Mouse (Mus musculus): ENCODE results near the gene Stx1b. TPM values are rescaled to one million over a fixed set of nuclear protein-coding genes. Genes with fewer than 3 reads are reported as not detected.
"Not testable (repeated sequence)": the region's sequence is repeated elsewhere in the genome, so short reads cannot be mapped to it uniquely, and the experiment has no call there.

Stx1b gene
- polyA plus RNA-seq, 1 experiment from 2014 or later, result 1.7 TPM

DNA sequence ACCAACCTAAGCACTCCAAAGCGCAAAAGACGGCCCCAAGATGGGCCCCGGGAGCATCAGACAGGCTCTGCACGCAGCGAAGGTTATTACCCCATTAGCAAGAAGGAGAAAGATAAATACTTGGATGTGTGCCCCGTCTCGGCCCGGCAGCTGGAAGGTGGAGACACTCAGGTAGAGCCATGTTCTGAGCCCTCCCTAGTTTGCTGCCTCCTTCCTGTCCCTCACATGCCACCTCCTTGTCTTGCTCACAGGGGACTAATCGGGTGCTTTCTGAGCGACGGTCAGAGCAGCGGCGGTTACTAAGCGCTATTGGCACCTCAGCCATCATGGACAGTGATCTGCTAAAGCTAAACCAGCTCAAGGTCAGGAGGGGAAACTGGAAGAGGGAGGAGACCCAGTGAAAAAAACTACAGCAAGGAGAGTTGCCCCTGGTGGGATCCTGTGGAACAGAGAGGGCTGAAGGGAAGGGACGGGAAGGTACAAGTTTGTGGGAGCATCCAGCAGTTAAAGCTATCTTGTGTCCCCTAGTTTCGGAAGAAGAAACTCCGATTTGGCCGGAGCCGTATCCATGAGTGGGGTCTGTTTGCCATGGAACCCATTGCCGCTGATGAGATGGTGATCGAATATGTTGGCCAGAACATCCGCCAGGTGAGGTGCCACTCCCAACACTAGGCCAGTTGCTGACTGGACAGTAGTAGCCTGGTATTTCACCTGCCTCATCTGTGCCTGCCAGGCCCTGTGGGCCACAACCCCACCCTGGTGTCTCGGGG, 27.1 kb downstream of the Stx1b start:
- 88% methylated on average over 23 of the region's 23 CpGs for WGBS

GRCm38 (mm10) chr7:127785308-127785707, 39.0 kb downstream of the Stx1b start, which contains the start of gene Gm49388:
Gm49388 (plus strand) TSS chr7:127785608.
- Histone ChIP-seq H3K36me3 (ENCODE audit: control insufficient read depth, insufficient read depth, low read length) (peaks cover 31% of the 10 kb centered on the region), H3K4me2 (ENCODE audit: low read depth, low read length) (no peak within 1 kb of the TSS), H3K27me3 (replicated peaks; ENCODE audit: control insufficient read depth, insufficient read depth, low read length) (no peaks in the 10 kb centered on the region), H3K4me1 (ENCODE audit: control insufficient read depth, insufficient read depth, low read length) (no peaks in the 10 kb centered on the region), H3K9ac (ENCODE audit: low read depth, low read length) (no peak within 1 kb of the TSS), H3K27ac (ENCODE audit: low read length) (no peak within 1 kb of the TSS), H3K9me3 (ENCODE audit: control insufficient read depth, low read length) (no peaks in the 10 kb centered on the region), H3K4me3 (ENCODE audit: low read length) (no peak within 1 kb of the TSS)
- ATAC-seq, result no peak
- WGBS, result 92% methylated on average over 7 of the region's 7 CpGs

More for the DNA sequence above, 27.1 kb downstream of the Stx1b start:
- H3K4me1 ChIP-seq (ENCODE audit: control insufficient read depth, insufficient read depth, low read length), result no peaks in the 10 kb centered on the region
- no peak for ATAC-seq
- no peaks in the 10 kb centered on the region for H3K27me3 ChIP-seq (replicated peaks; ENCODE audit: control insufficient read depth, insufficient read depth, low read length)
- H3K9me3 ChIP-seq (ENCODE audit: control insufficient read depth, low read length), result no peaks in the 10 kb centered on the region
- no peak overlapping the region for H3K27ac ChIP-seq (ENCODE audit: low read length)
- H3K4me3 ChIP-seq (ENCODE audit: low read length), result no peak overlapping the region
- no peak overlapping the region for H3K4me2 ChIP-seq (ENCODE audit: low read depth, low read length)
- peaks cover 14% of the 10 kb centered on the region for H3K36me3 ChIP-seq (ENCODE audit: control insufficient read depth, insufficient read depth, low read length)
- H3K9ac ChIP-seq (ENCODE audit: low read depth, low read length), result no peak overlapping the region

DNA sequence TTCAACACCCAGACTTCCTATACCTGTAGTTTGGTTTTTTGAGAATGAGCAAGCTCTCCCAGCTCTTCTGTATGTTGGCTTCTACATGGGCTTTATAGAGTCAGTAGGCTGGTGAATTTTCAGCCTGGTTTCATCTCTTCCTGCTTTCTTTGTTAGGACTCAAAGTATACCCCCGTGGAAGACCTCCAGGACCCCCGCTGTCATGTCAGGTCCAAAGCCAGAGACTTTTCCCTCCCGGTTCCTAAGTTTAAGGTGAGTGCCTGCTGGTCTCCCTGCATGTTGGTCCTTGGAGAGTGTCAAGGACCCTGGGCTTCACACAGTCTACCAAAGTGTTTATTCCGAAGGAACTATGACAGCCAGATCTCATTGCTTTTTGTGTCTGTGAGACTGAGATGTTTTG, 46.0 kb downstream of the Stx1b start:
- H3K27ac ChIP-seq (ENCODE audit: low read length), result no peak overlapping the region
- H3K9ac ChIP-seq (ENCODE audit: low read depth, low read length), result peak overlapping the region; percentile 95
- no peaks in the 10 kb centered on the region for H3K9me3 ChIP-seq (ENCODE audit: control insufficient read depth, low read length)
- peak overlapping the region; percentile 84 for H3K4me3 ChIP-seq (ENCODE audit: low read length)
- H3K27me3 ChIP-seq (replicated peaks; ENCODE audit: control insufficient read depth, insufficient read depth, low read length), result no peaks in the 10 kb centered on the region
- H3K36me3 ChIP-seq (ENCODE audit: control insufficient read depth, insufficient read depth, low read length), result peaks cover 4% of the 10 kb centered on the region; the same call in 1 of the 2 replicates
- ATAC-seq, result no peak
- 78% methylated on average over 4 of the region's 4 CpGs for WGBS
- H3K4me2 ChIP-seq (ENCODE audit: low read depth, low read length), result peak overlapping the region; percentile 89
- peaks cover 11% of the 10 kb centered on the region for H3K4me1 ChIP-seq (ENCODE audit: control insufficient read depth, insufficient read depth, low read length)

- no peaks in the 10 kb centered on the region for H3K27me3 ChIP-seq (replicated peaks; ENCODE audit: control insufficient read depth, insufficient read depth, low read length)
- 3% methylated on average over 59 of the region's 66 CpGs for WGBS
- H3K4me3 ChIP-seq (ENCODE audit: low read length), result peak overlapping the region; percentile 84
- H3K27ac ChIP-seq (ENCODE audit: low read length), result peak overlapping the region; percentile 98
- ATAC-seq, result peak; percentile 52
- H3K36me3 ChIP-seq (ENCODE audit: control insufficient read depth, insufficient read depth, low read length), result 0 out of 2 replicates have a peak, but pooled peaks cover 4% of the 10 kb centered on the region
- H3K4me2 ChIP-seq (ENCODE audit: low read depth, low read length), result peak overlapping the region; percentile 89
- H3K4me1 ChIP-seq (ENCODE audit: control insufficient read depth, insufficient read depth, low read length), result peaks cover 11% of the 10 kb centered on the region
- peak overlapping the region; percentile 95 for H3K9ac ChIP-seq (ENCODE audit: low read depth, low read length)
- H3K9me3 ChIP-seq (ENCODE audit: control insufficient read depth, low read length), result no peaks in the 10 kb centered on the region
These were observed 46.7 kb downstream of the Stx1b start for GRCm38 (mm10) chr7:127777474-127778266.

- Histone ChIP-seq H3K9ac (ENCODE audit: low read depth, low read length) (peak overlapping the region; percentile 95), H3K27me3 (replicated peaks; ENCODE audit: control insufficient read depth, insufficient read depth, low read length) (no peaks in the 10 kb centered on the region), H3K4me1 (ENCODE audit: control insufficient read depth, insufficient read depth, low read length) (peaks cover 11% of the 10 kb centered on the region), H3K9me3 (ENCODE audit: control insufficient read depth, low read length) (no peaks in the 10 kb centered on the region), H3K4me3 (ENCODE audit: low read length) (peak overlapping the region; percentile 84), H3K4me2 (ENCODE audit: low read depth, low read length) (peak overlapping the region; percentile 49), H3K27ac (ENCODE audit: low read length) (peak overlapping the region; percentile 98), H3K36me3 (ENCODE audit: control insufficient read depth, insufficient read depth, low read length) (0 out of 2 replicates have a peak, but pooled peaks cover 4% of the 10 kb centered on the region)
- under 1% methylated on average over 57 of the region's 70 CpGs for WGBS
- ATAC-seq, result peak; percentile 95
These were observed 47.4 kb downstream of the Stx1b start for GRCm38 (mm10) chr7:127776878-127777473.

DNA sequence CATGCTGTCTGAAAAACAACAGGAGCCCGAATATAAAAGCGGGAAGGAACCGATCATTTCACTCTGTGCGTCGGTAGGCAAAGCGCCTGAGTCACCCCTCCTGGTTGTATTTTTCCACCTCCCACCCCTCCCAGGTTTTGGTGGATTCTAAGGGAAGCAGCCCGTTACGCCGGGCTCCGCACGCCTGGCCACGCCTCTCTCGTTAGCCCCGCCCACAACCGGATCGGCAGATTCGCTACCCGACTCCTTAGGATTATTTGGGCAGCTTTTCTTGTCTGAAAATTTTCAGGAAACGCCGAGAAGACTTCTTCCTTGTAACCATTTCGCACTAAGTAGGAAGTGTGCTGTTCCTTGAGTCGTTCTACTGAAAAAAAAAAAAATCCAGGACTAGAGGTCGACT, 47.9 kb downstream of the Stx1b start, which contains the start of gene Setd1a:
Gene Setd1a, plus strand, starts transcription at position 245 of the 400 bp plus-strand sequence.
- ATAC-seq, result peak; percentile 62
- peak within 1 kb of the TSS; percentile 84 for H3K4me3 ChIP-seq (ENCODE audit: low read length)
- H3K4me2 ChIP-seq (ENCODE audit: low read depth, low read length), result peak within 1 kb of the TSS; percentile 89
- peak within 1 kb of the TSS; percentile 95 for H3K9ac ChIP-seq (ENCODE audit: low read depth, low read length)
- H3K9me3 ChIP-seq (ENCODE audit: control insufficient read depth, low read length), result no peaks in the 10 kb centered on the region
- H3K36me3 ChIP-seq (ENCODE audit: control insufficient read depth, insufficient read depth, low read length), result 0 out of 2 replicates have a peak, but pooled peaks cover 4% of the 10 kb centered on the region
- peak within 1 kb of the TSS; percentile 98 for H3K27ac ChIP-seq (ENCODE audit: low read length)
- H3K27me3 ChIP-seq (replicated peaks; ENCODE audit: control insufficient read depth, insufficient read depth, low read length), result no peaks in the 10 kb centered on the region
- H3K4me1 ChIP-seq (ENCODE audit: control insufficient read depth, insufficient read depth, low read length), result peaks cover 12% of the 10 kb centered on the region
- WGBS, result under 1% methylated on average over 23 of the region's 23 CpGs

GRCm38 (mm10) chr7:127775837-127776236, 48.5 kb downstream of the Stx1b start:
- WGBS, result 77% methylated on average over 7 of the region's 7 CpGs

GRCm38 (mm10) chr7:127773664-127774384, 50.5 kb downstream of the Stx1b start:
- Histone ChIP-seq H3K4me1 (ENCODE audit: control insufficient read depth, insufficient read depth, low read length) (peaks cover 21% of the 10 kb centered on the region), H3K4me3 (ENCODE audit: low read length) (no peak overlapping the region), H3K27me3 (replicated peaks; ENCODE audit: control insufficient read depth, insufficient read depth, low read length) (no peaks in the 10 kb centered on the region), H3K36me3 (ENCODE audit: control insufficient read depth, insufficient read depth, low read length) (no peaks in the 10 kb centered on the region), H3K27ac (ENCODE audit: low read length) (no peak overlapping the region), H3K4me2 (ENCODE audit: low read depth, low read length) (no peak overlapping the region), H3K9ac (ENCODE audit: low read depth, low read length) (no peak overlapping the region), H3K9me3 (ENCODE audit: control insufficient read depth, low read length) (no peaks in the 10 kb centered on the region)
- no peak for ATAC-seq
- WGBS, result 38% methylated on average over 9 of the region's 9 CpGs

More at GRCm38 (mm10) chr7:127775837-127776236, 48.5 kb downstream of the Stx1b start:
- H3K36me3 ChIP-seq (ENCODE audit: control insufficient read depth, insufficient read depth, low read length); ATAC-seq; H3K9me3 ChIP-seq (ENCODE audit: control insufficient read depth, low read length); H3K27ac ChIP-seq (ENCODE audit: low read length); H3K27me3 ChIP-seq (replicated peaks; ENCODE audit: control insufficient read depth, insufficient read depth, low read length): not testable (repeated sequence)
- H3K9ac ChIP-seq (ENCODE audit: low read depth, low read length), result peak overlapping the region; percentile 95
- peaks cover 18% of the 10 kb centered on the region for H3K4me1 ChIP-seq (ENCODE audit: control insufficient read depth, insufficient read depth, low read length)
- peak overlapping the region; percentile 49 for H3K4me2 ChIP-seq (ENCODE audit: low read depth, low read length)
- peak overlapping the region; percentile 84 for H3K4me3 ChIP-seq (ENCODE audit: low read length)
